Mouse (Mus musculus) brain, embryonic 14.5 days (tissue): ENCODE results near the gene S100a5.

Source experiments
- CTCF ChIP-seq: fragments of 200-500 bp; IDR thresholded peaks from 2 replicates; pipeline ENCODE4 v1.5.1; 2012; ENCODE audit warnings: inconsistent platforms, mild to moderate bottlenecking, moderate library complexity, borderline replicate concordance; ENCODE audit not compliant: insufficient read depth, insufficient read length; ENCODE audit errors: extremely low read depth
- POLR2A ChIP-seq: fragments of 200-500 bp; IDR thresholded peaks from 2 replicates; pipeline ENCODE4 v1.6.1; 2012; ENCODE audit warnings: mild to moderate bottlenecking, inconsistent platforms, borderline replicate concordance; ENCODE audit not compliant: poor library complexity, insufficient read depth, insufficient read length, severe bottlenecking; ENCODE audit errors: extremely low read depth

GRCm38 (mm10) chr3:90627807-90628206 lies 19.5 kb downstream of the S100a5 start:
- TF ChIP-seq CTCF (peak; percentile 46; the same call in 1 of the 2 replicates), POLR2A (no peak)
